Mouse (Mus musculus): ENCODE data around the gene Lats2. TPM values are rescaled to one million over a fixed set of nuclear protein-coding genes. Genes with fewer than 3 reads are reported as not detected.
"Not testable (repeated sequence)": the region's sequence is repeated elsewhere in the genome, so short reads cannot be mapped to it uniquely, and the experiment has no call there.

The Lats2 gene
- polyA plus RNA-seq, 1 experiment from 2014 or later = 21.3 TPM

DNA sequence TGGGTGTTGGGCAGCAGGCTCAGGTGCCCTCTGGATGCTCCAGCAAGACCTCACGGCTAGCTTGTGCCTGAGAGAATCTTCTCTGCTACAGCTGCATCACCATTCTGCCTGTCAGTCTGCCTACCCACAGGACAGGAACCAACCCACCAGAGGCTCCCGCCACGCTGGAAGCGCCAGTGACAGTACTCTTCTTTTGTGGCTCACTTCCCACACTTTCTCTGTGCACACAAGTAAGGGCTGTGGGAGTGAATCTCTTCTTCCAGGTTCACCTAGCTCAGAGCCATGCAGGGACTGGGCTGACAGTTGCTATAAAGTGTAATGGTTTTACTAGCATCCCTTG lies 51.5 kb downstream of the Lats2 start:
- H3K27ac ChIP-seq = 0 out of 2 replicates have a peak overlapping the region, but pooled peaks have one; percentile 40
- no peak for ATAC-seq (ENCODE audit: low FRiP score)
- no peaks in the 10 kb centered on the region for H3K27me3 ChIP-seq
- 76% methylated on average over 4 of the region's 4 CpGs for WGBS
- no peaks in the 10 kb centered on the region for H3K9me3 ChIP-seq (replicated peaks)
- no peak overlapping the region for H3K9ac ChIP-seq
- H3K4me1 ChIP-seq = peaks cover 21% of the 10 kb centered on the region
- no peak overlapping the region for H3K4me3 ChIP-seq
- 0 out of 2 replicates have a peak, but pooled peaks cover 2% of the 10 kb centered on the region for H3K36me3 ChIP-seq
- no peak overlapping the region for H3K4me2 ChIP-seq (replicated peaks)

- H3K9me3 ChIP-seq (replicated peaks) = no peaks in the 10 kb centered on the region
- no peak for ATAC-seq (ENCODE audit: low FRiP score)
- H3K27me3 ChIP-seq = no peaks in the 10 kb centered on the region
- no peak overlapping the region for H3K9ac ChIP-seq
- WGBS = 88% methylated on average over 4 of the region's 4 CpGs
- 0 out of 2 replicates have a peak, but pooled peaks cover 2% of the 10 kb centered on the region for H3K36me3 ChIP-seq
- H3K27ac ChIP-seq = no peak overlapping the region
- H3K4me1 ChIP-seq = peaks cover 23% of the 10 kb centered on the region
- H3K4me3 ChIP-seq = no peak overlapping the region
- no peak overlapping the region for H3K4me2 ChIP-seq (replicated peaks)
Measured at GRCm38 (mm10) chr14:57705759-57706158, 52.4 kb downstream of the Lats2 start.

DNA sequence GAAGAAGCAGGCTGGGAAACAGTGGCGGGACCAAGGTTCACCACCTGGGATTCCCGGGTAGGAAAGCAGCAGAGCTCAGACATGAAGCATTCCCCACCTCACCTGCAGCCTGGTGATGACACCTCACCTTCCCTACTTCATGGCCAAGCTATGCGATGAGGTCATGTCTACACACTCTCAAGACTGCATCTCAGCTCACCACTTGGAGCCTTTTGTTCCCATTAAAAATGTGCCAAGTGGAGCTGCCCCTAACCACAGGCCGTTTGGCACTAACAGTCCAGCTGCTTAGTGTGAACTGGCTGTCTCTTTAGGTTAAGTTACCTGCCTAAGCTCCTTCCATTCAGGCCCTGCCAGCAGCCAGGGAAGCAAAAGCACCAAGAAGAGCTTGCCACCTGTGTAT lies 53.1 kb downstream of the Lats2 start:
- Histone ChIP-seq H3K36me3 (peaks cover 7% of the 10 kb centered on the region), H3K9me3 (replicated peaks) (no peaks in the 10 kb centered on the region), H3K27ac (no peak overlapping the region), H3K4me2 (replicated peaks) (no peak overlapping the region), H3K27me3 (no peaks in the 10 kb centered on the region), H3K4me1 (peaks cover 23% of the 10 kb centered on the region), H3K4me3 (no peak overlapping the region), H3K9ac (no peak overlapping the region)
- no peak for ATAC-seq (ENCODE audit: low FRiP score)
- WGBS = 91% methylated on average over 4 of the region's 4 CpGs

- H3K27ac ChIP-seq = peak overlapping the region; percentile 30
- peaks cover 3% of the 10 kb centered on the region; the same call in 1 of the 2 replicates for H3K4me1 ChIP-seq
- H3K9me3 ChIP-seq (replicated peaks) = no peaks in the 10 kb centered on the region
- ATAC-seq (ENCODE audit: low FRiP score) = peak; percentile 67
- WGBS = 54% methylated on average over 12 of the region's 12 CpGs
- no peak overlapping the region for H3K4me2 ChIP-seq (replicated peaks)
- peaks cover 29% of the 10 kb centered on the region for H3K36me3 ChIP-seq
- H3K9ac ChIP-seq = no peak overlapping the region
- H3K27me3 ChIP-seq = no peaks in the 10 kb centered on the region
- H3K4me3 ChIP-seq = no peak overlapping the region
Measured at GRCm38 (mm10) chr14:57701915-57702477, 56.2 kb downstream of the Lats2 start.

- no peaks in the 10 kb centered on the region for H3K27me3 ChIP-seq
- H3K36me3 ChIP-seq = peaks cover 51% of the 10 kb centered on the region
- H3K27ac ChIP-seq = no peak overlapping the region
- H3K4me1 ChIP-seq = peaks cover 2% of the 10 kb centered on the region; the same call in 1 of the 2 replicates
- no peak for ATAC-seq (ENCODE audit: low FRiP score)
- no peak overlapping the region for H3K9ac ChIP-seq
- H3K9me3 ChIP-seq (replicated peaks) = no peaks in the 10 kb centered on the region
- no peak overlapping the region for H3K4me3 ChIP-seq
- H3K4me2 ChIP-seq (replicated peaks) = no peak overlapping the region
- 96% methylated on average over 32 of the region's 33 CpGs for WGBS
Measured at GRCm38 (mm10) chr14:57699461-57699970, 58.7 kb downstream of the Lats2 start.

GRCm38 (mm10) chr14:57699016-57699415 lies 59.2 kb downstream of the Lats2 start:
- H3K4me2 ChIP-seq (replicated peaks) = no peak overlapping the region
- H3K4me3 ChIP-seq = no peak overlapping the region
- ATAC-seq (ENCODE audit: low FRiP score) = no peak
- peaks cover 2% of the 10 kb centered on the region; the same call in 1 of the 2 replicates for H3K4me1 ChIP-seq
- H3K36me3 ChIP-seq = peaks cover 56% of the 10 kb centered on the region
- no peak overlapping the region for H3K27ac ChIP-seq
- no peaks in the 10 kb centered on the region for H3K9me3 ChIP-seq (replicated peaks)
- no peak overlapping the region for H3K9ac ChIP-seq
- WGBS = 93% methylated on average over 10 of the region's 10 CpGs
- no peaks in the 10 kb centered on the region for H3K27me3 ChIP-seq

DNA sequence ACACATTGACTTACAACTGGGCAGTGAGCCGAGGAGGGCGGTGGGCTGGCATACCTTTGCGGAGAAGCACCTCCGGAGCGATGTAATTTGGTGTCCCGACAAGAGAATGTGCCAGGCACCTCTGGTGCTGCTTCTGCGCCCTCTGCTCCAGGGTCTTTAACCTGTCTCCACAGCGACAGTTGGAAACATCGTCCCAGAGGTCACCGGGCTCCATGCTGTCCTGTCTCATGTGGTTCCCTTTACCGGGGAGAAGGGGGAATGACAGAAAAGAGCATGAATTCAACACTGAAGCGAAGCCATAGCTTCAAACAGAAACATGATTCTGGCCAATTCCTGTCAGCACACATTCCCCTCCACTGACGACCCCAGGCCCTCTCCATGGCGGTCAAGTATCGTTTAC lies 62.1 kb downstream of the Lats2 start:
- no peak overlapping the region for H3K27ac ChIP-seq
- no peak for ATAC-seq (ENCODE audit: low FRiP score)
- no peaks in the 10 kb centered on the region for H3K27me3 ChIP-seq
- H3K4me3 ChIP-seq = no peak overlapping the region
- 96% methylated on average over 15 of the region's 15 CpGs for WGBS
- no peaks in the 10 kb centered on the region for H3K4me1 ChIP-seq
- H3K9me3 ChIP-seq (replicated peaks) = no peaks in the 10 kb centered on the region
- H3K9ac ChIP-seq = no peak overlapping the region
- peaks cover 67% of the 10 kb centered on the region for H3K36me3 ChIP-seq
- H3K4me2 ChIP-seq (replicated peaks) = no peak overlapping the region

DNA sequence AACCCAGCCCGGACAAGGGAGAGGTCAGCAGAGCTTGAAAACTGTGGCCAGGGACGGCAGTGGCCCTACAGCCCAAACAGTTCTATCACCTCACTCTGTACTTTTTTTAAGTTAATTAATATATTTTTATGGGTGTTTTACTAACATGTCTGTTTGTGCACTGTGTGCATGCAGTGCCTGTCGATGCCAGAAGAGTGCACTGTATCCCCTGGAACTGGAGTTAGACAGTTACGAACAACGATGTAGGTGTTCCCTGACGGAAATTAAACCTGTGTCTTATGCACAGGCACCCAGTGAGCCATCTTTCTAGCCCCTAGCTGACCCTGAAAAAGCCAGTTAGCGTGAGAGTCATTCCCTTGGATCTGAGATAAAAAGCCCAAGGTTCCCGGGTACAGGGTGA lies 62.6 kb downstream of the Lats2 start:
- H3K36me3 ChIP-seq = peaks cover 67% of the 10 kb centered on the region

DNA sequence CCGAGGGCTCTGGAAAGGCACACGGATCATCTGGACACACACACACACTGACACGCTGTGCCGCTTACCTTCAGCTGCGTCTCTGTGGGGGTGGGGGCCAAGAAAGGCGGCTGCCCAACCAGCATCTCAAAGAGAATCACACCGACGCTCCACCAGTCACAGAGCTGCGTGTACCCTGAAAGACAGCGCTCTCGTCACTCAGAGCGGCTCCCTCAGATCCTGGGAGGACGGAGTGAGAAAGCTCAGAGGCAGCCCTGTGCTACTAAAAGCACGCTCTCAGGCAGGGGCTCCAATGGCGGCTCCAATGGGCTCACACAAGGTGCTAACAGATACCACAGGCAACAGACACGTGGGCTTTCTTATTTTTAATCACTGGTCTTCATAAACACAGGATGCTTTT lies 63.9 kb downstream of the Lats2 start:
- Histone ChIP-seq H3K9ac (no peak overlapping the region), H3K27me3 (no peaks in the 10 kb centered on the region), H3K4me3 (no peak overlapping the region), H3K27ac (no peak overlapping the region), H3K9me3 (replicated peaks) (no peaks in the 10 kb centered on the region), H3K36me3 (peaks cover 55% of the 10 kb centered on the region), H3K4me1 (no peaks in the 10 kb centered on the region), H3K4me2 (replicated peaks) (no peak overlapping the region)
- 82% methylated on average over 16 of the region's 16 CpGs for WGBS
- ATAC-seq (ENCODE audit: low FRiP score) = no peak

More for the DNA sequence above, 62.6 kb downstream of the Lats2 start:
- no peak for ATAC-seq (ENCODE audit: low FRiP score)
- no peaks in the 10 kb centered on the region for H3K27me3 ChIP-seq
- no peak overlapping the region for H3K4me3 ChIP-seq
- no peaks in the 10 kb centered on the region for H3K4me1 ChIP-seq
- H3K4me2 ChIP-seq (replicated peaks) = no peak overlapping the region
- no peak overlapping the region for H3K9ac ChIP-seq
- no peak overlapping the region for H3K27ac ChIP-seq
- WGBS = 89% methylated on average over 8 of the region's 8 CpGs
- H3K9me3 ChIP-seq (replicated peaks) = no peaks in the 10 kb centered on the region

GRCm38 (mm10) chr14:57692517-57693130 lies 65.6 kb downstream of the Lats2 start:
- no peaks in the 10 kb centered on the region for H3K27me3 ChIP-seq
- no peak overlapping the region for H3K9ac ChIP-seq
- peaks cover 49% of the 10 kb centered on the region for H3K36me3 ChIP-seq
- H3K4me3 ChIP-seq = no peak overlapping the region
- 91% methylated on average over 17 of the region's 17 CpGs for WGBS
- ATAC-seq (ENCODE audit: low FRiP score) = no peak
- no peak overlapping the region for H3K27ac ChIP-seq
- no peaks in the 10 kb centered on the region for H3K4me1 ChIP-seq
- H3K4me2 ChIP-seq (replicated peaks) = no peak overlapping the region
- no peaks in the 10 kb centered on the region for H3K9me3 ChIP-seq (replicated peaks)

DNA sequence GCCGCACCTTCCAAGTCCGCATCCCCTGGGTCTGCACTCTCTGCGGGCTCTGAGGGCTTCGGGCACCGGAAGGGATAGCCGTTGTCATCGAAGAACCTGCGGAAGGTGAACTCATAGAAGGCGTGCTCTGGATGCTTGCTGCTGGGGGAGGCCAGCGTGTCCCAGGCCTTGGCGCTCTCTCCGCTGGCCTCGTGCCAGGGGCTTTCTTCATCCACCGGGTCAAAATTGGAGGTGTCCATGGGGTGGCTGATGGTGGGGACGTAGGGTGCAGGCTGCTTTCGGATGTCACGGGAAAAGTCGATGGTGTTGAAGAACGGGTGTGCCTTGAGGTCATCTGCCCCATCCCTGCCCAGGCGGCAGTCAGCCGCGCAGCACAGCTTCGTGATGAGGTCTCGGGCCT lies 66.9 kb downstream of the Lats2 start:
- Histone ChIP-seq H3K4me1 (no peaks in the 10 kb centered on the region), H3K9me3 (replicated peaks) (no peaks in the 10 kb centered on the region), H3K9ac (no peak overlapping the region), H3K4me2 (replicated peaks) (no peak overlapping the region), H3K4me3 (no peak overlapping the region), H3K27me3 (no peaks in the 10 kb centered on the region), H3K27ac (no peak overlapping the region), H3K36me3 (peaks cover 40% of the 10 kb centered on the region)
- no peak for ATAC-seq (ENCODE audit: low FRiP score)
- WGBS = 95% methylated on average over 24 of the region's 24 CpGs

DNA sequence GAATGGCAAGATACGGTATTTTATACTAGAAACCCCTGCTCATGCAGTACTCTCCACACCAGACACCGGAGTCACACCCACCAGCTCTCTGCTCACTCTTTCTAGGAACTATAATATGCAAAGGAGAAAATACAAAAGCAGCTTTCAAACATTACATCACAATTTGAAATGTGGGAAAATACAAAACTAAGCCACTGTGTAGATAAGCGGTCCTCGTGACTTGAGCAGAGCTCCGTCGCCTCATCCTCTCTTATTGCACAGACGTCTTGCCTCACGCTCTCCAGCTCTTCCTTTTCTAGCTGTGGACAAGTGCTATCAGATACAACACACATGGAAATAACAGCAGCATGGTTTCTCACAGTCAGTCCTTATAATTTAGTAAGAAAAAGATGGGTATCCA lies 67.5 kb downstream of the Lats2 start:
- 97% methylated on average over 8 of the region's 8 CpGs for WGBS
- H3K4me2 ChIP-seq (replicated peaks) = no peak overlapping the region
- no peak for ATAC-seq (ENCODE audit: low FRiP score)
- no peaks in the 10 kb centered on the region for H3K9me3 ChIP-seq (replicated peaks)
- H3K27me3 ChIP-seq = no peaks in the 10 kb centered on the region
- H3K4me3 ChIP-seq = no peak overlapping the region
- H3K9ac ChIP-seq = no peak overlapping the region
- peaks cover 34% of the 10 kb centered on the region for H3K36me3 ChIP-seq
- no peak overlapping the region for H3K27ac ChIP-seq
- no peaks in the 10 kb centered on the region for H3K4me1 ChIP-seq

GRCm38 (mm10) chr14:57688066-57688465 lies 70.1 kb downstream of the Lats2 start:
- H3K9me3 ChIP-seq (replicated peaks); H3K9ac ChIP-seq; H3K27me3 ChIP-seq; ATAC-seq (ENCODE audit: low FRiP score); H3K27ac ChIP-seq; H3K4me3 ChIP-seq; H3K4me1 ChIP-seq; H3K4me2 ChIP-seq (replicated peaks): not testable (repeated sequence)
- WGBS = 95% methylated on average over 7 of the region's 7 CpGs
- H3K36me3 ChIP-seq = peaks cover 13% of the 10 kb centered on the region
